ENCODE assay signal across 23 mouse cellular contexts in the genomic region with DNA sequence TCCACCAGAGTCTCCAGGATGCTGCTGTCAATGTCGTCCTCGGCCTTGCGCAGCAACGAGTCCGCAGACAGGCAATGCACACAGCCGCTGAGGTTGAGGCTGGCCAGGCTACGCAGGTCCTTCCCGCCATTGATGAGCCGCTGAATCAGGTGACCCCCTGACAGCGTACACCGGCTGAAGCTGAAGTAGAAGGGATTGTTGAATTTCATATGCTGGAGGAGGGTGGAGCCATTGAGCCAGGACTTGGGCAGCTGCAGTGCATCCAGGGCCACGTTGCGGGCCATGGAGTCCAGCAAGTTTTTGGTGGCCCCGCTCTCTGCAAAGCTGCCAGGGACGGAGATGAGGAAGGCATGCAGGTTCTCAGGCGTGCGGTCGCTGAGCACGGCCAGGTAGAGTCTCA. TPM values are rescaled to one million over a fixed set of nuclear protein-coding genes. Genes with fewer than 3 reads are reported as not detected.
A peak's percentile ranks its signal among the peaks of the same experiment; 100 is the strongest.
DNase-seq lines count a peak whose midpoint lies in the region; TF ChIP-seq lines count a peak whose summit lies in the region.
"Had no signal": no experiment of that assay in that cellular context is flagged by ENCODE, and none has a peak within 500 bp of the region (broad histone marks: within the 10 kb centered on the region; RNA-seq: fewer than 3 reads in every experiment).

No protein-coding gene starts in this region.

- H3K4me3 ChIP-seq in gastrocnemius, adult 2 months: no peak overlapping the region
- peak overlapping the region; percentile 30 to 54; a peak in 3 of 4 replicates for H3K4me3 ChIP-seq in ES-E14 (ENCODE audit: insufficient read depth in 1 of 2, low read depth in 1 of 2, low read length in 2 of 2, poor library complexity in 1 of 2, severe bottlenecking in 1 of 2)
- no peak overlapping the region for H3K4me3 ChIP-seq in embryonic facial prominence, embryonic 10.5 days
- H3K4me3 ChIP-seq: embryonic facial prominence, embryonic 12.5 days; embryonic facial prominence, embryonic 15.5 days; heart, embryonic 12.5 days; heart, embryonic 15.5 days; hindbrain, embryonic 10.5 days; hindbrain, embryonic 13.5 days; intestine, embryonic 15.5 days had no signal

- TF ChIP-seq CTCF in gastrocnemius, adult 2 months (IDR thresholded peaks at IDR 0.05): no peak

- peaks cover 0 to 27% of the 10 kb centered on the region in 2 experiments; a peak in 2 of 4 replicates for H3K4me1 ChIP-seq in ES-E14 (ENCODE audit: control insufficient read depth in 2 of 2, insufficient read depth in 2 of 2, low read length in 2 of 2, poor library complexity in 1 of 2)
- peaks cover 10% of the 10 kb centered on the region for H3K4me1 ChIP-seq in embryonic facial prominence, embryonic 10.5 days
- H3K4me1 ChIP-seq: embryonic facial prominence, embryonic 15.5 days had no signal

- 0 out of 2 replicates have a peak overlapping the region, but pooled peaks have one; percentile 20 for H3K9ac ChIP-seq in ES-E14 (ENCODE audit: insufficient read depth, low read depth, low read length, poor library complexity, severe bottlenecking)
- H3K9ac ChIP-seq: embryonic facial prominence, embryonic 12.5 days; embryonic facial prominence, embryonic 15.5 days; forebrain, postnatal 0 days; heart, embryonic 12.5 days; heart, embryonic 15.5 days; hindbrain, embryonic 13.5 days; intestine, embryonic 15.5 days had no signal

- H3K27me3 ChIP-seq in embryonic facial prominence, embryonic 10.5 days (replicated peaks; ENCODE audit: low read depth, poor library complexity, severe bottlenecking): no peaks in the 10 kb centered on the region
- H3K27me3 ChIP-seq: embryonic facial prominence, embryonic 12.5 days; embryonic facial prominence, embryonic 15.5 days; heart, embryonic 12.5 days; heart, embryonic 15.5 days; hindbrain, embryonic 13.5 days; intestine, embryonic 15.5 days had no signal

- in situ Hi-C loops in ES-E14 (cut with MboI; ENCODE audit: low sequenced_read_pairs in 2 of 2, unreplicated experiment in 2 of 2): no loop called here

- 94% methylated on average over 19 of the region's 19 CpGs for WGBS in embryonic facial prominence, embryonic 10.5 days

- peak overlapping the region; percentile 68; the same call in 1 of the 2 replicates for H3K27ac ChIP-seq in gastrocnemius, adult 2 months
- H3K27ac ChIP-seq in ES-E14 (ENCODE audit: insufficient read depth, low read depth, low read length, poor library complexity, severe bottlenecking): no peak overlapping the region
- H3K27ac ChIP-seq in embryonic facial prominence, embryonic 10.5 days (replicated peaks): no peak overlapping the region
- H3K27ac ChIP-seq: embryonic facial prominence, embryonic 12.5 days; embryonic facial prominence, embryonic 15.5 days; hindbrain, embryonic 10.5 days; hindbrain, embryonic 13.5 days; intestine, embryonic 15.5 days had no signal

- H3K9me3 ChIP-seq in ES-E14 (ENCODE audit: control insufficient read depth, insufficient read depth, low read depth, low read length): no peaks in the 10 kb centered on the region
- no peaks in the 10 kb centered on the region for H3K9me3 ChIP-seq in embryonic facial prominence, embryonic 10.5 days
- H3K9me3 ChIP-seq: embryonic facial prominence, embryonic 12.5 days; embryonic facial prominence, embryonic 15.5 days; heart, embryonic 12.5 days; heart, embryonic 15.5 days; hindbrain, embryonic 10.5 days; hindbrain, embryonic 13.5 days; intestine, embryonic 15.5 days had no signal

- peak; percentile 38 for DNase-seq in cerebellum, adult 11-12 months
- DNase-seq in cerebellum, adult 18-20 months: no peak
- DNase-seq in gastrocnemius, adult 2 months: no peak
- no peak for DNase-seq in gastrocnemius, postnatal 4 days (ENCODE audit: low spot score in 2 of 2)
- no peak for DNase-seq in ES-E14 (ENCODE audit: low read depth, low spot score)
- no peak for DNase-seq in embryonic facial prominence, embryonic 10.5 days (ENCODE audit: low spot score)
- DNase-seq: adrenal gland, adult 8-10 months; adrenal gland, postnatal 25 days; cerebellum, adult 8-10 months; cerebellum, postnatal 36 days; forebrain, postnatal 0 days; gastrocnemius, postnatal 25 days; heart, postnatal 10 days; heart, postnatal 36 days; kidney, adult 11 months; kidney, adult 8-10 months had no signal

- intact Hi-C loops in gastrocnemius, adult 2 months (cut with DNase I): no loop called here

- H3K36me3 ChIP-seq in ES-E14 (ENCODE audit: control insufficient read depth, insufficient read depth, low read length, poor library complexity, severe bottlenecking): peaks cover 33% of the 10 kb centered on the region; the same call in 1 of the 2 replicates
- H3K36me3 ChIP-seq in embryonic facial prominence, embryonic 10.5 days (replicated peaks): peaks cover 72% of the 10 kb centered on the region

TF ChIP-seq in ES-E14, 5 proteins besides CTCF, POLR2A, EP300 and RAD21:
- no peak for TF ChIP-seq MAFK (IDR thresholded peaks at IDR 0.05; ENCODE audit: insufficient read depth, low read depth, low read length)
- no peak for TF ChIP-seq ZNF384 (IDR thresholded peaks at IDR 0.05; ENCODE audit: low read depth, low read length)
- no peak for TF ChIP-seq HCFC1 (IDR thresholded peaks at IDR 0.05; ENCODE audit: borderline replicate concordance, insufficient read depth, low read length)
- no peak for TF ChIP-seq CHD2 (IDR thresholded peaks at IDR 0.05; ENCODE audit: low read depth, low read length)
- TF ChIP-seq ZC3H11A (IDR thresholded peaks at IDR 0.05; ENCODE audit: borderline replicate concordance, low read depth, low read length): no peak

RNA-seq across cellular contexts. Expression of a gene that starts 9.0 kb away (rescaled TPM):
- total RNA-seq in gastrocnemius, adult 2 months (2021): 1 to 10 TPM; 5.8 to 6.2 TPM
- total RNA-seq in gastrocnemius, postnatal 4 days (2021): 1 to 10 TPM; 9.7 to 9.8 TPM
- total RNA-seq in ES-E14 (2012; rRNA removed): 20.1 and 27.1 TPM in 2 replicates
- 25.6 and 25.9 TPM in 2 replicates for polyA plus RNA-seq in embryonic facial prominence, embryonic 10.5 days (2016; fragmentation: Nextera tagmentation; extraction: Ambion mirVana)

RNA-seq across cellular contexts. Expression of a gene that starts 20.4 kb away (rescaled TPM):
- total RNA-seq in gastrocnemius, adult 2 months (2021): 100 to 1,000 TPM; 365 to 571 TPM
- 1,000 to 10,000 TPM; 2,802 to 2,810 TPM for total RNA-seq in gastrocnemius, postnatal 4 days (2021)
- 3,755 and 4,692 TPM in 2 replicates for total RNA-seq in ES-E14 (2012; rRNA removed)
- 15,960 and 16,856 TPM in 2 replicates for polyA plus RNA-seq in embryonic facial prominence, embryonic 10.5 days (2016; fragmentation: Nextera tagmentation; extraction: Ambion mirVana)

Comparison
In these comparisons a context has a peak if more than half of its experiments do, and no peak if none do; other contexts are left out.
1. H3K4me3 ChIP-seq: peak in ES-E14 (2 of 2); none in gastrocnemius, adult 2 months (single experiment) and embryonic facial prominence, embryonic 10.5 days (single experiment).